Mouse (Mus musculus) CH12.LX (cell line): ENCODE measurements around the gene Ctnnd1. TPM values are rescaled to one million over a fixed set of nuclear protein-coding genes. Genes with fewer than 3 reads are reported as not detected.

Experiments used
- DNase-seq: peaks from one replicate; pipeline ENCODE4 v3.0.0-alpha.2; 2013; ENCODE audit errors: extremely low read depth
- H3K27ac ChIP-seq: 2 replicates; pipeline ENCODE4 v1.5.1; 2012; ENCODE audit warnings: low read depth, mild to moderate bottlenecking, control low read depth, moderate library complexity; ENCODE audit not compliant: insufficient read depth
- H3K27me3 ChIP-seq: replicated peaks from 2 replicates; pipeline ENCODE3; 2012; ENCODE audit warnings: inconsistent platforms
- H3K36me3 ChIP-seq, 2 experiments: replicated peaks in 1 of 2; 2 replicates each; pipeline versions ENCODE3 to v1.6.1; 2012; ENCODE audit warnings: inconsistent platforms in 1 of 2, low read length in 1 of 2, mild to moderate bottlenecking in 1 of 2, mixed read lengths in 1 of 2, moderate library complexity in 1 of 2; ENCODE audit not compliant: control insufficient read depth in 1 of 2, insufficient read depth in 1 of 2
- H3K4me1 ChIP-seq, 2 experiments: 2 replicates each; pipeline ENCODE4 v1.6.1; 2012; ENCODE audit warnings: inconsistent platforms in 1 of 2, moderate library complexity in 1 of 2; ENCODE audit not compliant: insufficient read depth in 2 of 2, control insufficient read depth in 1 of 2
- H3K4me2 ChIP-seq: 2 replicates; pipeline ENCODE4 v1.6.1; 2012; ENCODE audit warnings: low read depth, mild to moderate bottlenecking, control low read depth; ENCODE audit not compliant: poor library complexity, insufficient read depth, severe bottlenecking
- H3K4me3 ChIP-seq, 3 experiments: fragments of 150-350 bp in 1 of 3; sonication (generic) in 1 of 3; replicated peaks in 1 of 3; 2 replicates each; pipeline versions ENCODE3 to v1.5.1; 2011 to 2012; ENCODE audit warnings: low read depth in 2 of 3, low read length in 2 of 3, mild to moderate bottlenecking in 2 of 3, moderate library complexity in 2 of 3, control low read depth in 1 of 3, improper control_type of control experiment in 1 of 3, inconsistent platforms in 1 of 3, mixed read lengths in 1 of 3; ENCODE audit not compliant: poor library complexity in 1 of 3
- H3K79me2 ChIP-seq: replicated peaks from 2 replicates; pipeline ENCODE4 v1.6.1; 2012; ENCODE audit warnings: mild to moderate bottlenecking, moderate library complexity; ENCODE audit not compliant: control insufficient read depth, poor library complexity, insufficient read depth, severe bottlenecking; ENCODE audit errors: extremely low read depth
- H3K9ac ChIP-seq: 2 replicates; pipeline ENCODE4 v1.6.1; 2012; ENCODE audit warnings: low read depth, mild to moderate bottlenecking, control low read depth, moderate library complexity; ENCODE audit not compliant: insufficient read depth
- H3K9me3 ChIP-seq: replicated peaks from 2 replicates; pipeline ENCODE3; 2012; ENCODE audit warnings: low read length, inconsistent platforms, mixed read lengths
- BHLHE40 ChIP-seq: IDR thresholded peaks from 2 replicates; pipeline ENCODE4 v1.6.1; 2011; ENCODE audit warnings: mild to moderate bottlenecking, low read depth, low read length, improper control_type of control experiment
- CHD1 ChIP-seq: IDR thresholded peaks from 2 replicates; pipeline ENCODE4 v1.6.1; 2012; ENCODE audit warnings: low read depth, low read length, improper control_type of control experiment, inconsistent platforms
- CHD2 ChIP-seq: IDR thresholded peaks from 2 replicates; pipeline ENCODE4 v1.6.1; 2011; ENCODE audit warnings: low read length, improper control_type of control experiment
- CTCF ChIP-seq, 2 experiments: IDR thresholded peaks in 1 of 2; conservative IDR thresholded peaks in 1 of 2; 2 replicates each; pipeline ENCODE4 v1.5.1; 2011 to 2012; ENCODE audit warnings: low read depth in 2 of 2, low read length in 2 of 2, improper control_type of control experiment in 1 of 2, inconsistent platforms in 1 of 2, mild to moderate bottlenecking in 1 of 2, moderate library complexity in 1 of 2
- E2F4 ChIP-seq: IDR thresholded peaks from 2 replicates; pipeline ENCODE4 v1.6.1; 2011; ENCODE audit warnings: low read depth, low read length, improper control_type of control experiment; ENCODE audit not compliant: insufficient replicate concordance
- ELF1 ChIP-seq: IDR thresholded peaks from 2 replicates; pipeline ENCODE4 v1.6.1; 2014; ENCODE audit warnings: low read depth, mild to moderate bottlenecking, inconsistent platforms, low read length, improper control_type of control experiment
- EP300 ChIP-seq: IDR thresholded peaks from 2 replicates; pipeline ENCODE4 v1.6.1; 2011; ENCODE audit warnings: low read length, improper control_type of control experiment
- ETS1 ChIP-seq: conservative IDR thresholded peaks from 2 replicates; pipeline ENCODE4 v1.6.1; 2012; ENCODE audit warnings: low read depth, mild to moderate bottlenecking, inconsistent platforms, low read length, improper control_type of control experiment, moderate library complexity
- GABPA ChIP-seq: IDR thresholded peaks from 2 replicates; pipeline ENCODE4 v1.6.1; 2012; ENCODE audit warnings: low read depth, low read length, improper control_type of control experiment, inconsistent platforms; ENCODE audit not compliant: insufficient replicate concordance
- HCFC1 ChIP-seq: IDR thresholded peaks from 2 replicates; pipeline ENCODE4 v1.6.1; 2012; ENCODE audit warnings: low read depth, mild to moderate bottlenecking, inconsistent platforms, low read length, improper control_type of control experiment
- IRF4 ChIP-seq: IDR thresholded peaks from 2 replicates; pipeline ENCODE4 v1.6.1; 2014; ENCODE audit warnings: low read depth, mild to moderate bottlenecking, inconsistent platforms, low read length, improper control_type of control experiment
- JUN ChIP-seq: IDR thresholded peaks from 2 replicates; pipeline ENCODE4 v1.6.1; 2011; ENCODE audit warnings: low read depth, mild to moderate bottlenecking, low read length, improper control_type of control experiment, moderate library complexity; ENCODE audit not compliant: insufficient read depth
- JUND ChIP-seq: conservative IDR thresholded peaks from 2 replicates; pipeline ENCODE4 v1.6.1; 2011; ENCODE audit warnings: low read depth, low read length, improper control_type of control experiment
- KAT2A ChIP-seq: IDR thresholded peaks from 2 replicates; pipeline ENCODE4 v1.6.1; 2012; ENCODE audit warnings: low read length, improper control_type of control experiment, inconsistent platforms; ENCODE audit not compliant: insufficient replicate concordance
- MAFK ChIP-seq: IDR thresholded peaks from 2 replicates; pipeline ENCODE4 v1.6.1; 2011; ENCODE audit warnings: low read length, improper control_type of control experiment; ENCODE audit not compliant: insufficient replicate concordance
- MAX ChIP-seq: IDR thresholded peaks from 2 replicates; pipeline ENCODE4 v1.6.1; 2011; ENCODE audit warnings: low read length, improper control_type of control experiment
- MAZ ChIP-seq: IDR thresholded peaks from 2 replicates; pipeline ENCODE4 v1.6.1; 2012; ENCODE audit warnings: low read depth, mild to moderate bottlenecking, inconsistent platforms, low read length, improper control_type of control experiment, moderate library complexity
- MEF2A ChIP-seq: IDR thresholded peaks from 2 replicates; pipeline ENCODE4 v1.6.1; 2014; ENCODE audit warnings: low read depth, mild to moderate bottlenecking, inconsistent platforms, low read length, improper control_type of control experiment, borderline replicate concordance
- MXI1 ChIP-seq: IDR thresholded peaks from 2 replicates; pipeline ENCODE4 v1.6.1; 2011; ENCODE audit warnings: mild to moderate bottlenecking, low read depth, low read length, improper control_type of control experiment
- MYC ChIP-seq: IDR thresholded peaks from 2 replicates; pipeline ENCODE4 v1.6.1; 2011; ENCODE audit warnings: low read depth, mild to moderate bottlenecking, improper control_type of control experiment, low read length
- NELFE ChIP-seq: IDR thresholded peaks from 2 replicates; pipeline ENCODE4 v1.6.1; 2011; ENCODE audit warnings: low read depth, low read length, improper control_type of control experiment
- NRF1 ChIP-seq: IDR thresholded peaks from 2 replicates; pipeline ENCODE4 v1.6.1; 2014; ENCODE audit warnings: low read depth, mild to moderate bottlenecking, inconsistent platforms, low read length, improper control_type of control experiment, moderate library complexity
- PAX5 ChIP-seq: IDR thresholded peaks from 2 replicates; pipeline ENCODE4 v1.6.1; 2012; ENCODE audit warnings: low read length, inconsistent platforms, mixed read lengths
- POLR2A ChIP-seq: IDR thresholded peaks from 2 replicates; pipeline ENCODE4 v1.6.1; 2011; ENCODE audit warnings: low read depth, mild to moderate bottlenecking, improper control_type of control experiment, low read length
- POLR2AphosphoS2 ChIP-seq: IDR thresholded peaks from 2 replicates; pipeline ENCODE4 v1.6.1; 2011; ENCODE audit warnings: low read depth, low read length, improper control_type of control experiment
- RAD21 ChIP-seq: IDR thresholded peaks from 2 replicates; pipeline ENCODE4 v1.6.1; 2011; ENCODE audit warnings: low read depth, mild to moderate bottlenecking, low read length, improper control_type of control experiment, moderate library complexity
- RCOR1 ChIP-seq: conservative IDR thresholded peaks from 2 replicates; pipeline ENCODE4 v1.6.1; 2012; ENCODE audit warnings: low read depth, mild to moderate bottlenecking, inconsistent platforms, low read length, improper control_type of control experiment
- SIN3A ChIP-seq: IDR thresholded peaks from 2 replicates; pipeline ENCODE4 v1.6.1; 2012; ENCODE audit warnings: low read length, improper control_type of control experiment, inconsistent platforms
- SMC3 ChIP-seq: IDR thresholded peaks from 2 replicates; pipeline ENCODE4 v1.6.1; 2011; ENCODE audit warnings: low read depth, low read length, improper control_type of control experiment
- TBP ChIP-seq: conservative IDR thresholded peaks from 2 replicates; pipeline ENCODE4 v1.6.1; 2011; ENCODE audit warnings: low read depth, low read length, improper control_type of control experiment
- TCF12 ChIP-seq: IDR thresholded peaks from 2 replicates; pipeline ENCODE4 v1.6.1; 2014; ENCODE audit warnings: low read depth, mild to moderate bottlenecking, inconsistent platforms, low read length, improper control_type of control experiment
- UBTF ChIP-seq: IDR thresholded peaks from 2 replicates; pipeline ENCODE4 v1.6.1; 2012; ENCODE audit warnings: low read depth, mild to moderate bottlenecking, inconsistent platforms, low read length, improper control_type of control experiment, moderate library complexity
- USF1 ChIP-seq: IDR thresholded peaks from 2 replicates; pipeline ENCODE4 v1.6.1; 2014; ENCODE audit warnings: low read depth, mild to moderate bottlenecking, inconsistent platforms, low read length, improper control_type of control experiment
- USF2 ChIP-seq: conservative IDR thresholded peaks from 2 replicates; pipeline ENCODE4 v1.6.1; 2011; ENCODE audit warnings: low read depth, low read length, improper control_type of control experiment
- ZC3H11A ChIP-seq: IDR thresholded peaks from 2 replicates; pipeline ENCODE4 v1.6.1; 2012; ENCODE audit warnings: low read depth, mild to moderate bottlenecking, inconsistent platforms, low read length, improper control_type of control experiment
- ZKSCAN1 ChIP-seq: IDR thresholded peaks from 2 replicates; pipeline ENCODE4 v1.6.1; 2012; ENCODE audit warnings: low read depth, inconsistent platforms, low read length, improper control_type of control experiment, borderline replicate concordance
- ZMIZ1 ChIP-seq: IDR thresholded peaks from 2 replicates; pipeline ENCODE4 v1.6.1; 2012; ENCODE audit warnings: low read depth, mild to moderate bottlenecking, inconsistent platforms, low read length, improper control_type of control experiment
- ZNF384 ChIP-seq: IDR thresholded peaks from 2 replicates; pipeline ENCODE4 v1.6.1; 2012; ENCODE audit warnings: low read depth, low read length, improper control_type of control experiment, inconsistent platforms
- dilution Hi-C: fragments of 300-500 bp; cut with MboI; formaldehyde crosslinking; loops from 2 replicates; pipeline ENCODE4 v1.14.3; 2020; ENCODE audit warnings: low sequenced_read_pairs; ENCODE audit not compliant: extremely low pct_unique_long_range_greater_than_20kb, extremely low pct_ligation_motif_present
- in situ Hi-C: fragments of 300-500 bp; cut with MboI; formaldehyde crosslinking; loops from 3 replicates; pipeline ENCODE4 v1.14.3; 2019; ENCODE audit warnings: low sequenced_read_pairs, low pct_ligation_motif_present, low pct_unique_long_range_greater_than_20kb, mixed read lengths
- polyA plus RNA-seq: library from polyadenylated mRNA; unstranded; fragments of >175 nt; gene quantifications from 2 replicates; pipeline ENCODE4 v1.2.1, GENCODE M21; 2012; ENCODE audit warnings: low read depth; ENCODE audit not compliant: insufficient read length
- total RNA-seq, 2 experiments: library from RNA; depleted of rRNA; stranded (reverse); fragments of 300-350 nt in 1 of 2; fragments of >200 nt in 1 of 2; gene quantifications; 2 replicates each; pipeline ENCODE4 v1.2.3; 2012 to 2014

Ctnnd1 gene
- total and polyA plus RNA-seq, 3 experiments, result 0.38 to 2.8 (median 1.2) TPM

DNA sequence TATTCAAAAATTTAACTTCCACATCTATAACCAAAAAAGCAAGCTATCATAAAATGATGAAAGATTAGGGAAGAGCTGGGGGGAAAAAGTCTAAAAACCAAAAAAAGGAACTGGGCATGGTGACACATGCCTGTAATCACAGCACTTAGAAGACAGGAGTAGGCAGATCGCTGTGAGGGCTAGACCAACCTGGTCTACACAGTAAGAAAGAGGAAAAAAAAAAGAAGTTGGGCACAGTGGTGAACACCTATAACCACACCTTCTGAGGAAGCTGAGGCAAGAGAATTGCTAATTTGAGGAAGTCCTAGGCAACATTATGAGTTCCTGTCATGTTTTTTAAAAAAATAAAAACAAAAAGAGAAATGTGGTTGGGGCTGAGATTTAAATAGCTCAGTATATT, 5.3 kb upstream of the Ctnnd1 start:
- Histone ChIP-seq H3K4me2 (no peak overlapping the region), H3K27ac (no peak overlapping the region), H3K9ac (no peak overlapping the region), H3K4me3 (no peak overlapping the region), H3K36me3 (no peaks in the 10 kb centered on the region), H3K79me2 (no peaks in the 10 kb centered on the region), H3K4me1 (peaks cover 3 to 14% of the 10 kb centered on the region in 2 experiments; a peak in 3 of 4 replicates), H3K27me3 (no peaks in the 10 kb centered on the region), H3K9me3 (peaks cover 2% of the 10 kb centered on the region)
- TF ChIP-seq JUN (no peak), CHD2 (no peak), HCFC1 (no peak), BHLHE40 (no peak), ZNF384 (peak; percentile 87), NRF1 (no peak), IRF4 (peak; percentile 75), USF1 (no peak), EP300 (peak; percentile 70), POLR2AphosphoS2 (no peak), MAZ (no peak), ZC3H11A (no peak), GABPA (no peak), TCF12 (no peak), NELFE (no peak), POLR2A (no peak), USF2 (no peak), TBP (no peak), SIN3A (no peak), PAX5 (no peak), RCOR1 (no peak), MYC (0 out of 2 replicates have a peak, but pooled peaks have one; percentile 25), MEF2A (no peak), CTCF (conservative IDR thresholded peaks at IDR 0.05 in 1 of 2, IDR thresholded peaks at IDR 0.05 in 1 of 2; ENCODE audit: low read depth in 2 of 2, low read length in 2 of 2) (no peak), ELF1 (0 out of 2 replicates have a peak, but pooled peaks have one; percentile 13), ETS1 (no peak), SMC3 (no peak), CHD1 (no peak), UBTF (no peak), ZMIZ1 (no peak), KAT2A (no peak), JUND (peak; percentile 22; the same call in 1 of the 2 replicates), RAD21 (no peak), MAX (no peak), MAFK (no peak), MXI1 (no peak), ZKSCAN1 (no peak), E2F4 (no peak)
- in situ Hi-C loops, result loop anchor here (25.0 kb wide), 1 partner anchor 194 kb away; no protein-coding TSS in a partner anchor
- peak; percentile 60 for DNase-seq
- dilution Hi-C loops, result no loop called here
